Mouse (Mus musculus) MEL (cell line): Measurements from ENCODE around the gene Fam3a. TPM values are rescaled to one million over a fixed set of nuclear protein-coding genes. Genes with fewer than 3 reads are reported as not detected.

Experiments
- DNase-seq: peaks from one replicate; pipeline ENCODE4 v3.0.0; 2011; ENCODE audit warnings: low read depth, low spot score
- H3K27ac ChIP-seq: 2 replicates; pipeline ENCODE4 v1.5.1; 2012; ENCODE audit warnings: low read depth, mild to moderate bottlenecking, control low read depth, low read length, moderate library complexity; ENCODE audit not compliant: control insufficient read depth
- H3K27me3 ChIP-seq, 2 experiments: fragments of 150-350 bp in 1 of 2; sonication (generic) in 1 of 2; 2 replicates each; pipeline ENCODE4 v1.6.1; 2012; ENCODE audit warnings: low read length in 2 of 2, mild to moderate bottlenecking in 2 of 2, improper control_type of control experiment in 1 of 2, moderate library complexity in 1 of 2; ENCODE audit not compliant: insufficient read depth in 2 of 2, control insufficient read depth in 1 of 2
- H3K36me3 ChIP-seq, 2 experiments: 2 replicates each; pipeline ENCODE4 v1.6.1; 2012 to 2014; ENCODE audit warnings: low read length in 2 of 2, improper control_type of control experiment in 1 of 2, inconsistent platforms in 1 of 2, mild to moderate bottlenecking in 1 of 2; ENCODE audit not compliant: insufficient read depth in 2 of 2, control insufficient read depth in 1 of 2
- H3K4me1 ChIP-seq, 2 experiments: fragments of 150-350 bp in 1 of 2; sonication (generic) in 1 of 2; 2 replicates each; pipeline ENCODE4 v1.6.1; 2012; ENCODE audit warnings: low read length in 2 of 2, improper control_type of control experiment in 1 of 2, mild to moderate bottlenecking in 1 of 2; ENCODE audit not compliant: insufficient read depth in 2 of 2, control insufficient read depth in 1 of 2
- H3K4me3 ChIP-seq, 2 experiments: fragments of 150-350 bp in 1 of 2; sonication (generic) in 1 of 2; 2 replicates each; pipeline ENCODE4 v1.5.1; 2012; ENCODE audit warnings: low read depth in 2 of 2, low read length in 2 of 2, mild to moderate bottlenecking in 2 of 2, moderate library complexity in 2 of 2, control low read depth in 1 of 2, improper control_type of control experiment in 1 of 2; ENCODE audit not compliant: control insufficient read depth in 1 of 2, insufficient read depth in 1 of 2
- H3K79me2 ChIP-seq: 2 replicates; pipeline ENCODE4 v1.6.1; 2012; ENCODE audit warnings: mild to moderate bottlenecking, low read length, moderate library complexity; ENCODE audit not compliant: control insufficient read depth, poor library complexity, insufficient read depth
- H3K9ac ChIP-seq: 2 replicates; pipeline ENCODE4 v1.6.1; 2012; ENCODE audit warnings: low read depth, mild to moderate bottlenecking, control low read depth, low read length, moderate library complexity; ENCODE audit not compliant: control insufficient read depth, poor library complexity, severe bottlenecking
- H3K9me3 ChIP-seq: fragments of 150-350 bp; sonication (generic); replicated peaks from 2 replicates; pipeline ENCODE4 v1.6.1; 2012; ENCODE audit warnings: mild to moderate bottlenecking, low read length, improper control_type of control experiment, moderate library complexity; ENCODE audit not compliant: insufficient read depth
- BHLHE40 ChIP-seq: IDR thresholded peaks from 2 replicates; pipeline ENCODE4 v1.6.1; 2012; ENCODE audit warnings: low read depth, mild to moderate bottlenecking, inconsistent platforms, low read length, improper control_type of control experiment, borderline replicate concordance
- CHD1 ChIP-seq: IDR thresholded peaks from 2 replicates; pipeline ENCODE4 v1.6.1; 2012; ENCODE audit warnings: low read depth, mild to moderate bottlenecking, inconsistent platforms, low read length, improper control_type of control experiment
- CHD2 ChIP-seq: IDR thresholded peaks from 2 replicates; pipeline ENCODE4 v1.6.1; 2011; ENCODE audit warnings: low read length, improper control_type of control experiment
- CTCF ChIP-seq, 3 experiments: IDR thresholded peaks in 2 of 3; conservative IDR thresholded peaks in 1 of 3; 2 replicates each; pipeline ENCODE4 v1.5.1; 2011 to 2012; ENCODE audit warnings: low read length in 3 of 3, low read depth in 2 of 3, mild to moderate bottlenecking in 2 of 3, improper control_type of control experiment in 1 of 3, inconsistent platforms in 1 of 3, mixed read lengths in 1 of 3, moderate library complexity in 1 of 3; ENCODE audit not compliant: control insufficient read depth in 1 of 3, insufficient read depth in 1 of 3, poor library complexity in 1 of 3, severe bottlenecking in 1 of 3
- ELF1 ChIP-seq: IDR thresholded peaks from 2 replicates; pipeline ENCODE4 v1.6.1; 2014; ENCODE audit warnings: low read depth, mild to moderate bottlenecking, inconsistent platforms, low read length, improper control_type of control experiment, moderate library complexity
- GABPA ChIP-seq: IDR thresholded peaks from 2 replicates; pipeline ENCODE4 v1.6.1; 2012; ENCODE audit warnings: low read depth, mild to moderate bottlenecking, inconsistent platforms, low read length, improper control_type of control experiment, moderate library complexity
- GATA1 ChIP-seq: IDR thresholded peaks from 2 replicates; pipeline ENCODE4 v1.6.1; 2011; ENCODE audit warnings: low read depth, low read length, improper control_type of control experiment
- HCFC1 ChIP-seq: IDR thresholded peaks from 2 replicates; pipeline ENCODE4 v1.6.1; 2012; ENCODE audit warnings: low read depth, mild to moderate bottlenecking, inconsistent platforms, low read length, improper control_type of control experiment, moderate library complexity
- JUND ChIP-seq: IDR thresholded peaks from 2 replicates; pipeline ENCODE4 v1.6.1; 2011; ENCODE audit warnings: low read depth, mild to moderate bottlenecking, improper control_type of control experiment, low read length
- KAT2A ChIP-seq: conservative IDR thresholded peaks from 2 replicates; pipeline ENCODE4 v1.6.1; 2012; ENCODE audit warnings: low read depth, low read length, improper control_type of control experiment, inconsistent platforms
- MAX ChIP-seq: IDR thresholded peaks from 2 replicates; pipeline ENCODE4 v1.6.1; 2011; ENCODE audit warnings: low read length, improper control_type of control experiment
- MAZ ChIP-seq: IDR thresholded peaks from 2 replicates; pipeline ENCODE4 v1.6.1; 2012; ENCODE audit warnings: low read depth, mild to moderate bottlenecking, inconsistent platforms, low read length, improper control_type of control experiment
- MXI1 ChIP-seq: IDR thresholded peaks from 2 replicates; pipeline ENCODE4 v1.6.1; 2011; ENCODE audit warnings: mild to moderate bottlenecking, low read depth, low read length, improper control_type of control experiment
- MYC ChIP-seq: IDR thresholded peaks from 2 replicates; pipeline ENCODE4 v1.6.1; 2011; ENCODE audit warnings: low read depth, mild to moderate bottlenecking, low read length, improper control_type of control experiment, moderate library complexity
- NELFE ChIP-seq: IDR thresholded peaks from 2 replicates; pipeline ENCODE4 v1.6.1; 2011; ENCODE audit warnings: low read depth, low read length, improper control_type of control experiment
- POLR2AphosphoS2 ChIP-seq: IDR thresholded peaks from 2 replicates; pipeline ENCODE4 v1.6.1; 2011; ENCODE audit warnings: low read length, improper control_type of control experiment
- POLR2AphosphoS5 ChIP-seq: IDR thresholded peaks from 2 replicates; pipeline ENCODE4 v1.6.1; 2012; ENCODE audit warnings: low read depth, borderline replicate concordance, mild to moderate bottlenecking, inconsistent platforms, low read length, moderate library complexity, mixed read lengths
- RAD21 ChIP-seq: IDR thresholded peaks from 2 replicates; pipeline ENCODE4 v1.6.1; 2011; ENCODE audit warnings: mild to moderate bottlenecking, low read depth, low read length, improper control_type of control experiment
- RCOR1 ChIP-seq: IDR thresholded peaks from 2 replicates; pipeline ENCODE4 v1.6.1; 2012; ENCODE audit warnings: low read depth, mild to moderate bottlenecking, inconsistent platforms, low read length, improper control_type of control experiment
- SMC3 ChIP-seq: IDR thresholded peaks from 2 replicates; pipeline ENCODE4 v1.6.1; 2011; ENCODE audit warnings: low read depth, low read length, improper control_type of control experiment
- TAL1 ChIP-seq: IDR thresholded peaks from 2 replicates; pipeline ENCODE4 v1.6.1; 2012; ENCODE audit warnings: mild to moderate bottlenecking, inconsistent platforms, low read length, moderate library complexity, mixed read lengths
- TBP ChIP-seq: IDR thresholded peaks from 2 replicates; pipeline ENCODE4 v1.8.0; 2011; ENCODE audit warnings: low read depth, low read length, improper control_type of control experiment
- TCF12 ChIP-seq: IDR thresholded peaks from 2 replicates; pipeline ENCODE4 v1.6.1; 2014; ENCODE audit warnings: low read depth, mild to moderate bottlenecking, inconsistent platforms, low read length, improper control_type of control experiment, moderate library complexity
- UBTF ChIP-seq: IDR thresholded peaks from 2 replicates; pipeline ENCODE4 v1.6.1; 2012; ENCODE audit warnings: low read depth, mild to moderate bottlenecking, inconsistent platforms, low read length, improper control_type of control experiment, moderate library complexity, borderline replicate concordance; ENCODE audit not compliant: insufficient read depth
- USF1 ChIP-seq: IDR thresholded peaks from 2 replicates; pipeline ENCODE4 v1.6.1; 2014; ENCODE audit warnings: low read depth, mild to moderate bottlenecking, inconsistent platforms, low read length, improper control_type of control experiment, moderate library complexity
- USF2 ChIP-seq, 2 experiments: IDR thresholded peaks; 2 replicates each; pipeline ENCODE4 v1.6.1; 2011 to 2012; ENCODE audit warnings: improper control_type of control experiment in 2 of 2, low read length in 2 of 2, borderline replicate concordance in 1 of 2, inconsistent platforms in 1 of 2, low read depth in 1 of 2, mild to moderate bottlenecking in 1 of 2; ENCODE audit not compliant: insufficient read depth in 1 of 2
- ZC3H11A ChIP-seq: IDR thresholded peaks from 2 replicates; pipeline ENCODE4 v1.6.1; 2012; ENCODE audit warnings: low read depth, mild to moderate bottlenecking, inconsistent platforms, low read length, improper control_type of control experiment
- ZKSCAN1 ChIP-seq: IDR thresholded peaks from 2 replicates; pipeline ENCODE4 v1.6.1; 2012; ENCODE audit warnings: low read depth, mild to moderate bottlenecking, inconsistent platforms, low read length, improper control_type of control experiment, moderate library complexity
- ZMIZ1 ChIP-seq: IDR thresholded peaks from 2 replicates; pipeline ENCODE4 v1.6.1; 2012; ENCODE audit warnings: low read depth, mild to moderate bottlenecking, inconsistent platforms, low read length, improper control_type of control experiment, moderate library complexity
- ZNF384 ChIP-seq: IDR thresholded peaks from 2 replicates; pipeline ENCODE4 v1.6.1; 2012; ENCODE audit warnings: low read depth, mild to moderate bottlenecking, inconsistent platforms, low read length, improper control_type of control experiment
- polyA plus RNA-seq, 2 experiments: library from polyadenylated mRNA; stranded (reverse) in 1 of 2; unstranded in 1 of 2; fragments of >175 nt in 1 of 2; fragments of >200 nt in 1 of 2; gene quantifications; 2 replicates each; pipeline versions ENCODE4 v1.2.1 to v1.2.4; 2012; ENCODE audit warnings: low replicate concordance in 2 of 2, low read depth in 1 of 2; ENCODE audit not compliant: insufficient read length in 2 of 2, insufficient read depth in 1 of 2, missing spikeins in 1 of 2
- total RNA-seq: library from RNA; depleted of rRNA; stranded (reverse); fragments of 300-350 nt; gene quantifications from 2 replicates; pipeline ENCODE4 v1.2.3, GENCODE M21; 2012

Gene Fam3a
- total and polyA plus RNA-seq, 3 experiments: 4.8 to 14.6 TPM; not detected in 1

DNA sequence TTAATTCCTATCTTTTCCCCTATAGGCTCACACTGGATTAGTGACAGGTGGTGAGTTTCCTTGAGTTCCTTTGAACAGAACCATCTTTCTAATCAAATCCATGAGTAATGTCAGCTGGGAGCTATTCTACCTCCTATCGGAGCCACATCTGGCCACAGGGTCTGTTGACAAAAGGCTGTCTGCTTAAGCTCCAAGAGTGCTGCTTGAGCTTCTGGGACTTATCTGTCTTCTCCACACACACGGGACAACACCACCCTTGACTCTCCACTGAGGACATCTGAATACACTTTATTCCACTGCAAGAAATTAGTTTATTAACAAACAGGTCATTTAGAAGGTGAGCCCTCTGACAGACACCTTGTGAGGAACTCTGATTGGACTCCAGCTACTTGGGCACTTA lies 8.6 kb downstream of the Fam3a start:
- Histone ChIP-seq H3K27me3 (no peaks in the 10 kb centered on the region), H3K4me1 (peaks cover 0 to 3% of the 10 kb centered on the region in 2 experiments; a peak in 1 of 4 replicates), H3K27ac (no peak overlapping the region), H3K4me3 (no peak overlapping the region), H3K9me3 (no peaks in the 10 kb centered on the region), H3K36me3 (peaks cover 0 to 2% of the 10 kb centered on the region in 2 experiments; a peak in 1 of 4 replicates), H3K79me2 (no peaks in the 10 kb centered on the region), H3K9ac (no peak overlapping the region)
- no peak for DNase-seq
- TF ChIP-seq TAL1 (peak; percentile 30; the same call in 1 of the 2 replicates), UBTF (no peak)

DNA sequence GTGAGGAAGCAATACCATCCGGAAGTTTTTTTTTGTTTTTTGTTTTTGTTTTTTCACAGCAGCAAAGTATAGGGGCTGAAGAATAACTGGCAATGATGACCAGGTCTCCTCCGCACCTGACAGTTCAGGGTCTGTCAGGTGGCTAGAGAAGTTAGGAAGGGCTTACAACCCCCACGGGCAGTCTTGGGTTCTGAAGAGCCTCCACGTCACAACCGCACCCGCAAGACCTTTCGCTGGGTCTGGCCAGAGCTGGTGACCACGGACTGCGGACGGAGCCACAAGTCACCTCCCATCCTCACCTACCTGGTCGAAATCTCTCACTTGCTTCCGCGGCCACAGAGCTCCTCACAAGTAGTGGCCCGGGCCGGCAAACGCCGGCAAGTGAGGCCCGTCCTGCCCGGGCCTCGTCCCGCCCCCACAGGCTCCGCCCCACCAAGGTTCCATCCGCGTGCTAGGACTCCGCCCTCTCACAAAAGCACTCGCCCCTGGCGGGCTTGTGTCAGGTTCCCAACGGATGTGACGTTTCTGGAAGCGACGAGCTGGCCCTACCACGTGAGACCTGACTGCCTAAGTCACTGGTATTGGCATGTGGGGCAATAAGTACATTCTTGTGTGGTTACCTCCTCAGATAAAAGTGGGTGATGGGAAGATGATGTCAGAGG lies 20.1 kb downstream of the Fam3a start, which contains the start of the genes Ubl4a and Slc10a3:
Gene Ubl4a, minus strand, starts transcription at position 331 of the 662 bp plus-strand sequence.
Gene Slc10a3, minus strand, starts transcription at position 462 of the 662 bp plus-strand sequence.
- Histone ChIP-seq H3K27me3 (no peaks in the 10 kb centered on the region), H3K4me1 (peaks cover 0 to 8% of the 10 kb centered on the region in 2 experiments; a peak in 2 of 4 replicates), H3K9ac (peak within 1 kb of the TSS; percentile 84), H3K4me3 (peak within 1 kb of the TSS; percentile 72 to 89), H3K27ac (peak within 1 kb of the TSS; percentile 63), H3K36me3 (peaks cover 0 to 11% of the 10 kb centered on the region in 2 experiments; a peak in 2 of 4 replicates), H3K9me3 (no peaks in the 10 kb centered on the region), H3K79me2 (peaks cover 6% of the 10 kb centered on the region)
- peak; percentile 95 for DNase-seq
- TF ChIP-seq CHD2 (no peak), USF2 (IDR thresholded peaks at IDR 0.05; ENCODE audit: borderline replicate concordance in 1 of 2, insufficient read depth in 1 of 2, low read depth in 1 of 2, low read length in 2 of 2) (0 out of 4 replicates have a peak, but pooled peaks of 1 of the 2 experiments have one; percentile 38), SMC3 (no peak), KAT2A (0 out of 2 replicates have a peak, but pooled peaks have one; percentile 42), MYC (peak; percentile 98), POLR2AphosphoS2 (peak; percentile 79; the same call in 1 of the 2 replicates), ZMIZ1 (peak; percentile 75; the same call in 1 of the 2 replicates), UBTF (no peak), RAD21 (no peak), ZKSCAN1 (no peak), MXI1 (peak; percentile 96), MAZ (peak; percentile 48; the same call in 1 of the 2 replicates), TBP (peak; percentile 59), NELFE (peak; percentile 89), ELF1 (no peak), CHD1 (no peak), MAX (peak; percentile 96), POLR2AphosphoS5 (no peak), BHLHE40 (0 out of 2 replicates have a peak, but pooled peaks have one; percentile 19), GATA1 (0 out of 2 replicates have a peak, but pooled peaks have one; percentile 15), GABPA (no peak), JUND (no peak), RCOR1 (no peak), USF1 (peak; percentile 90), TCF12 (peak; percentile 26; the same call in 1 of the 2 replicates), ZNF384 (no peak), ZC3H11A (no peak), HCFC1 (peak; percentile 82), CTCF (IDR thresholded peaks at IDR 0.05 in 2 of 3, conservative IDR thresholded peaks at IDR 0.05 in 1 of 3; ENCODE audit: control insufficient read depth in 1 of 3, insufficient read depth in 1 of 3, low read depth in 2 of 3, low read length in 3 of 3, poor library complexity in 1 of 3, severe bottlenecking in 1 of 3) (no peak)
